Mouse (Mus musculus) liver, adult 2 months (tissue): ENCODE results near the gene Gpr85. TPM values are rescaled to one million over a fixed set of nuclear protein-coding genes. Genes with fewer than 3 reads are reported as not detected.
"Not testable (repeated sequence)": the region's sequence is repeated elsewhere in the genome, so short reads cannot be mapped to it uniquely, and the experiment has no call there.

ENCODE experiments used
- DNase-seq: peaks from one replicate; pipeline ENCODE4 v3.0.0-alpha.2; 2011; ENCODE audit warnings: low read depth, low spot score; ENCODE audit errors: extremely low read depth
- H3K27ac ChIP-seq: fragments of 200-500 bp; replicated peaks from 2 replicates; pipeline ENCODE4 v1.5.1; 2012; ENCODE audit warnings: low read depth, mild to moderate bottlenecking, control low read depth, inconsistent platforms, low read length; ENCODE audit not compliant: insufficient read depth
- H3K27me3 ChIP-seq: fragments of 200-500 bp; 2 replicates; pipeline ENCODE4 v1.6.1; 2012; ENCODE audit warnings: mild to moderate bottlenecking, moderate library complexity, low read length, inconsistent platforms; ENCODE audit not compliant: control insufficient read depth, insufficient read depth
- H3K36me3 ChIP-seq: fragments of 200-500 bp; 2 replicates; pipeline ENCODE4 v1.6.1; 2012; ENCODE audit warnings: low read length, inconsistent platforms; ENCODE audit not compliant: control insufficient read depth, insufficient read depth
- H3K4me1 ChIP-seq: fragments of 200-500 bp; 2 replicates; pipeline ENCODE4 v1.6.1; 2011; ENCODE audit warnings: low read length; ENCODE audit not compliant: control insufficient read depth, insufficient read depth
- H3K4me3 ChIP-seq: fragments of 200-500 bp; 2 replicates; pipeline ENCODE4 v1.5.1; 2011; ENCODE audit warnings: low read depth, mild to moderate bottlenecking, control low read depth, low read length, moderate library complexity; ENCODE audit not compliant: insufficient read depth
- H3K79me2 ChIP-seq: fragments of 200-500 bp; 2 replicates; pipeline ENCODE4 v1.6.1; 2012; ENCODE audit warnings: inconsistent platforms, mild to moderate bottlenecking, low read length, moderate library complexity; ENCODE audit not compliant: control insufficient read depth, insufficient read depth
- H3K9ac ChIP-seq: fragments of 200-500 bp; 2 replicates; pipeline ENCODE4 v1.6.1; 2012; ENCODE audit warnings: low read depth, mild to moderate bottlenecking, control low read depth, inconsistent platforms, low read length
- CTCF ChIP-seq: fragments of 200-500 bp; IDR thresholded peaks from 2 replicates; pipeline ENCODE4 v1.5.1; 2011; ENCODE audit warnings: low read depth, low read length, control low read depth
- POLR2A ChIP-seq: fragments of 200-500 bp; IDR thresholded peaks from 2 replicates; pipeline ENCODE4 v1.6.1; 2011; ENCODE audit warnings: low read length, control low read depth; ENCODE audit not compliant: insufficient read depth; ENCODE audit errors: extremely low read depth
- WGBS: fragments of 180-500 bp; shearing (Covaris S2); methylation state at CpG from one replicate; pipeline ENCODE4 v1.1.7; 2018; 5-methylcytosine and 5-hydroxymethylcytosine counted together
- polyA plus RNA-seq: library from polyadenylated mRNA; depleted of rRNA; stranded (reverse); fragments of >200 nt; gene quantifications from 2 replicates; pipeline ENCODE4 v1.2.3, GENCODE M21; 2012
- total RNA-seq: library from RNA; depleted of rRNA; stranded (reverse); fragments of >200 nt; gene quantifications from 2 replicates; pipeline ENCODE4 v1.2.3, GENCODE M21; 2014

Gpr85 gene
- total and polyA plus RNA-seq, 2 experiments: 0.12 TPM; not detected in 1

GRCm38 (mm10) chr6:13853244-13853643 lies 13.5 kb upstream of the Gpr85 start:
- Histone ChIP-seq H3K79me2 (no peaks in the 10 kb centered on the region), H3K4me3 (no peak overlapping the region), H3K36me3 (no peaks in the 10 kb centered on the region), H3K4me1 (no peaks in the 10 kb centered on the region), H3K27me3 (no peaks in the 10 kb centered on the region), H3K9ac (no peak overlapping the region), H3K27ac (no peak overlapping the region)
- 91% methylated on average over 4 of the region's 4 CpGs for WGBS
- DNase-seq: no peak
- TF ChIP-seq POLR2A (no peak), CTCF (no peak)

GRCm38 (mm10) chr6:13846031-13846430 lies 6.3 kb upstream of the Gpr85 start:
- not testable (repeated sequence) for DNase-seq
- WGBS: 84% methylated on average over 1 of the region's 1 CpGs

DNA sequence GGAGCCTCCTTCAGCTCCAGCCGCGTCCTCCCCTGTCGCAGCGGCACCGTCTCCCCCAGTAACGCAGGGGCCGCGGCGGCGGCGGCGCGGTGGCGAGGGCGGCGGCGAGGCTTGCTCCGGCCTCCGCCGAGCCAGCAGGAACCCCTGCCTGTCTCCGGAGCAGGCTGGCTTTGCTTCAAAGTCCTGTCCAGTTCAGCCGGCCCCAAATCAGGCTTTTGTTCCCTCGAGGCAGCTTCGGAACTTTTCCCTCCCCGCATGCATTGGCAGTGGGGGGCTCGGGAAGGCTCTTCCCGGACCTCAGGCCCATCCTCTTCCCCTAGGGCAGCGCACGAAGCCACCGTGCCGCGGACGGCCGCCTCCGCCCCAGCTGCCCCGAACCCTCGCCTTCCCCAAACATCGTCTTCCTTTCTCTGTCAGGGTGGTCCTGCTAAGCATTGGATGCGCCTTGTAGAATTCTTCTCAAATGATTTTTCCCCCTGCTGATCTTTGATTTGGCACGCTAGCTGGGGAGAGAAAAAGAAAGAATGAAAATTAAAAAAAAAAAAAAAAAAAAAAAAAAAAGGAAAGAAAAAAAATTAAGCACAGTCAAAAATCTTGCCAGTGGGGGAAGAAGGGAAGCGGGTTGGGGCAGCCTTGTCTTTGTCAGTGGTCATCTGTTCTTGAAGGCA lies 931 bp downstream of the Gpr85 start:
- Histone ChIP-seq H3K4me3 (peak overlapping the region; percentile 75), H3K79me2 (no peaks in the 10 kb centered on the region), H3K9ac (peak overlapping the region; percentile 67), H3K27ac (no peak overlapping the region), H3K27me3 (peaks cover 11% of the 10 kb centered on the region), H3K4me1 (no peaks in the 10 kb centered on the region; the same call in 1 of the 2 replicates), H3K36me3 (no peaks in the 10 kb centered on the region)
- no peak for DNase-seq
- TF ChIP-seq CTCF: no peak
- TF ChIP-seq POLR2A: no peak
- WGBS: 2% methylated on average over 41 of the region's 41 CpGs

More at GRCm38 (mm10) chr6:13846031-13846430, 6.3 kb upstream of the Gpr85 start:
- H3K27me3 ChIP-seq, H3K4me3 ChIP-seq, H3K36me3 ChIP-seq, H3K4me1 ChIP-seq, H3K27ac ChIP-seq, H3K79me2 ChIP-seq, H3K9ac ChIP-seq: not testable (repeated sequence)

- Histone ChIP-seq H3K27ac (no peak overlapping the region), H3K9ac (peak overlapping the region; percentile 67; the same call in 1 of the 2 replicates)
- WGBS: 2% methylated on average over 19 of the region's 19 CpGs
These were observed 1.6 kb downstream of the Gpr85 start for GRCm38 (mm10) chr6:13837916-13838676.

GRCm38 (mm10) chr6:13836967-13837570 lies 2.7 kb downstream of the Gpr85 start:
- 74% methylated on average over 3 of the region's 3 CpGs for WGBS
- Histone ChIP-seq H3K9ac (no peak overlapping the region), H3K27me3 (peaks cover 11% of the 10 kb centered on the region), H3K36me3 (no peaks in the 10 kb centered on the region), H3K4me3 (no peak overlapping the region), H3K79me2 (no peaks in the 10 kb centered on the region), H3K27ac (no peak overlapping the region), H3K4me1 (no peaks in the 10 kb centered on the region; the same call in 1 of the 2 replicates)
- no peak for DNase-seq
- TF ChIP-seq CTCF (no peak), POLR2A (no peak)

More at GRCm38 (mm10) chr6:13837916-13838676, 1.6 kb downstream of the Gpr85 start:
- Histone ChIP-seq H3K79me2 (no peaks in the 10 kb centered on the region), H3K4me1 (no peaks in the 10 kb centered on the region; the same call in 1 of the 2 replicates), H3K36me3 (no peaks in the 10 kb centered on the region), H3K27me3 (peaks cover 11% of the 10 kb centered on the region), H3K4me3 (peak overlapping the region; percentile 75)
- no peak for DNase-seq
- no peak for TF ChIP-seq CTCF
- TF ChIP-seq POLR2A: no peak
